Mouse (Mus musculus) midbrain, embryonic 12.5 days (tissue): ENCODE data around the gene Jup. TPM values are rescaled to one million over a fixed set of nuclear protein-coding genes. Genes with fewer than 3 reads are reported as not detected.

Experiments
- ATAC-seq: fragments of 200-750 bp; cut with Nextera tagmentation; 2 replicates; pipeline ENCODE4 v1.8.0; 2017; ENCODE audit warnings: low read depth, moderate TSS enrichment, moderate library complexity; ENCODE audit not compliant: low FRiP score
- H3K27ac ChIP-seq: fragments of 300-500 bp; sonication (generic); replicated peaks from 2 replicates; pipeline ENCODE4 v1.5.1; 2016; ENCODE audit warnings: mild to moderate bottlenecking
- H3K27me3 ChIP-seq: fragments of 300-500 bp; sonication (generic); 2 replicates; pipeline ENCODE4 v1.6.1; 2016; ENCODE audit warnings: mild to moderate bottlenecking
- H3K36me3 ChIP-seq: fragments of 300-500 bp; sonication (generic); 2 replicates; pipeline ENCODE4 v1.6.1; 2016
- H3K4me1 ChIP-seq: fragments of 300-500 bp; sonication (generic); 2 replicates; pipeline ENCODE4 v1.6.1; 2016
- H3K4me2 ChIP-seq: fragments of 300-500 bp; sonication (generic); replicated peaks from 2 replicates; pipeline ENCODE4 v1.6.1; 2016; ENCODE audit warnings: mild to moderate bottlenecking, moderate library complexity
- H3K4me3 ChIP-seq: fragments of 300-500 bp; sonication (generic); 2 replicates; pipeline ENCODE4 v1.5.1; 2016; ENCODE audit warnings: mild to moderate bottlenecking
- H3K9ac ChIP-seq: fragments of 300-500 bp; sonication (generic); replicated peaks from 2 replicates; pipeline ENCODE4 v1.6.1; 2016; ENCODE audit warnings: mild to moderate bottlenecking, moderate library complexity
- H3K9me3 ChIP-seq: fragments of 300-500 bp; sonication (generic); 2 replicates; pipeline ENCODE4 v1.6.1; 2016; ENCODE audit warnings: mild to moderate bottlenecking
- WGBS: fragments of 180-500 bp; shearing (Covaris S2); methylation state at CpG from one replicate; pipeline ENCODE4 v1.1.7; 2016; 5-methylcytosine and 5-hydroxymethylcytosine counted together
- polyA plus RNA-seq: library from polyadenylated mRNA; unstranded; fragments of >200 nt; fragmentation: Nextera tagmentation; extraction: Ambion mirVana; gene quantifications from 2 replicates; pipeline ENCODE4 v1.2.1, GENCODE M21; 2016

The Jup gene
- 46.4 and 53.8 TPM in 2 replicates for polyA plus RNA-seq

GRCm38 (mm10) chr11:100397600-100398389 is at the start of gene Jup:
Jup (minus strand) TSS chr11:100397763.
- Histone ChIP-seq H3K4me1 (peaks cover 25% of the 10 kb centered on the region), H3K27ac (peak within 1 kb of the TSS; percentile 56; the same call in 1 of the 2 replicates), H3K36me3 (no peaks in the 10 kb centered on the region), H3K9ac (peak within 1 kb of the TSS; percentile 78), H3K4me3 (peak within 1 kb of the TSS; percentile 64), H3K27me3 (peaks cover 41% of the 10 kb centered on the region), H3K4me2 (peak within 1 kb of the TSS; percentile 59), H3K9me3 (no peaks in the 10 kb centered on the region)
- peak; percentile 98 for ATAC-seq
- WGBS, result 2% methylated on average over 36 of the region's 37 CpGs

GRCm38 (mm10) chr11:100442625-100443024 is 45.1 kb upstream of the Jup start:
- H3K9me3 ChIP-seq, result no peaks in the 10 kb centered on the region
- H3K27me3 ChIP-seq, result no peaks in the 10 kb centered on the region
- no peak overlapping the region for H3K9ac ChIP-seq
- H3K36me3 ChIP-seq, result no peaks in the 10 kb centered on the region
- H3K27ac ChIP-seq, result no peak overlapping the region
- peaks cover 18% of the 10 kb centered on the region for H3K4me1 ChIP-seq
- H3K4me3 ChIP-seq, result no peak overlapping the region
- ATAC-seq, result no peak
- H3K4me2 ChIP-seq, result no peak overlapping the region
- WGBS, result 89% methylated on average over 6 of the region's 6 CpGs

DNA sequence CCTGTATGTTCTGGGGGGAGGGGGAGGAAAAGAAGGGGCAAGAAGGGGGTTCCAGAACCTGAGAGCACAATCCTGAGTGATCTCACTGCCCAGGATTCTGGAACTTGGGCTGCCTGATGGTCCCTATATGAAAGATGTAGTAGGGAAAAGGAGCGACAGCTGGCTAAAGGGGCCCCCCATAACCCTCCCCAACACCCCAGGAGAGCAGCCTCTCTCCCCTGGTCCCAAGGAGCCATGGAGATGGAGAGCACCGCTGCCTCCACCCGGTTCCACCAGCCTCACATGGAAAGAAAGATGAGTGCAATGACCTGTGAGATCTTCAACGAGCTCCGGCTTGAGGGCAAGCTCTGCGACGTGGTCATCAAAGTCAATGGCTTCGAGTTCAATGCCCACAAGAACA is 44.2 kb upstream of the Jup start, which contains the start of the genes Nt5c3b and Klhl10:
Gene Nt5c3b (minus strand): TSS at position 12 of the 400 bp plus-strand sequence.
Gene Klhl10 (plus strand): TSS at position 121 of the 400 bp plus-strand sequence.
- Histone ChIP-seq H3K9ac (peak within 1 kb of the TSS; percentile 90), H3K4me1 (peaks cover 18% of the 10 kb centered on the region), H3K36me3 (peaks cover 8% of the 10 kb centered on the region; the same call in 1 of the 2 replicates), H3K4me3 (peak within 1 kb of the TSS; percentile 72), H3K27me3 (no peaks in the 10 kb centered on the region), H3K9me3 (no peaks in the 10 kb centered on the region), H3K4me2 (peak within 1 kb of the TSS; percentile 89), H3K27ac (peak within 1 kb of the TSS; percentile 22; the same call in 1 of the 2 replicates)
- ATAC-seq, result no peak
- WGBS, result 89% methylated on average over 8 of the region's 8 CpGs

DNA sequence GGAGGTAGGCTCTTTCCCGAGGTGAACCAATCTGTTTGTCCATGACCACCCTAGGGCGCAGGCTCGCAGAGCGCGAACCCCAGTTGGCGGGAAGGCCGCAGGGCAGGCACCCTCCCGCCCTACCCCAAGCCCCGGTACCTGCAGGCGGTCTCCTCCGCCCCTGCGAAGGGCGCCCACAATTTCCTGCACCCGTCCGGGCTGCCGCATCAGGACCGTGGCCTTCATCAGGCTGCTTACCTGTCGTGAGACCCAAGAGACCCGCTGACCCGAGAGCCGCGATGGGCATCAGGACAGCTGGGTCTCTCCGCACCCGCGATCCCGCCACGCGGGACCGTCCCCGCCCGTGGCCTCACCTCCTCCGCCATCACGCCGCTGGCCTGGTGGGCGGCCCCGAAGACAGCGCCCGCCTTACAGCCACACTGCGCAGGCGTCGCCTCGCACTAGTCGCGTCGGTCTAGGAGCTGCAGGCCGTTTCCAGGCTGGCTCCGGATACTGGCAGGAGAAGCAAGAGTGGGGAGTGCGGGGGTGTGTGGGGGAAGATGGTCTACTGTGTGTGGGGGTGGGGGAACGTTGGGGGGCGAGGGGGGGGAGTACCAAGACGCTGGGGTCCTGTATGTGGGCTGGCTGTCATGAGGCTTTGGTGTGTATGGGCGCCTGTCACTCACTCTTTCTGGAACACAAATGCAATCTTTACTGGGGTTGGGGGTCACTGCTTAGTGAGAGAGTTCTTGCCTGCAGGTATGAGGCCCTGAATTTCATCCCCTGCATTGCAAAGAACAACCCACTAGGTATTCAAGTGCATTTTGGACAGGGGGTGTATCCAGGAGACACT is 43.3 kb upstream of the Jup start:
- WGBS, result 1% methylated on average over 52 of the region's 52 CpGs
- peak overlapping the region; percentile 22; the same call in 1 of the 2 replicates for H3K27ac ChIP-seq
- H3K9ac ChIP-seq, result peak overlapping the region; percentile 90

DNA sequence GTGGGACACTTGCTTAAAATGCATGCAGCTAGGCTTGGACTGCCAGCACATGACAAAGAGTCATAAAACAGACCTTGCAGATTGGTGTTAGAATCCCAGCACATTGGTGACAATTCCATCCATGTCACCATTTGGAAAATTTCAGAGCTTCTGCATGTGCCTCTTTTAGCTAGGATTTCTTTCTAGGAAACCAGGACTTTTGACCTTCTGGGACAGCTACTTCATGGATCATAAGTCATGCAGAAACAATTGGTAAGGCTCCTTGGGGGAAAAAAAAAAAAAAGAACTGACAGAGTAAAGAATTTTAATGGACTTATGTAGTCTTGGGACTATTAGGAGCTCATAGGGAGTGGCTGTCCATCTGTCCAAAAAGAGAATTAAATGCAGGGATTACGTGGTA is 40.3 kb upstream of the Jup start:
- Histone ChIP-seq H3K4me2 (no peak overlapping the region), H3K36me3 (peaks cover 27% of the 10 kb centered on the region), H3K9me3 (no peaks in the 10 kb centered on the region), H3K9ac (no peak overlapping the region), H3K4me1 (peaks cover 18% of the 10 kb centered on the region), H3K27me3 (no peaks in the 10 kb centered on the region), H3K27ac (no peak overlapping the region), H3K4me3 (no peak overlapping the region)
- WGBS, result 63% methylated on average over 1 of the region's 1 CpGs
- ATAC-seq, result no peak

More for the DNA sequence above, 43.3 kb upstream of the Jup start:
- Histone ChIP-seq H3K4me2 (peak overlapping the region; percentile 89), H3K36me3 (peaks cover 14% of the 10 kb centered on the region), H3K9me3 (no peaks in the 10 kb centered on the region), H3K4me1 (peaks cover 18% of the 10 kb centered on the region), H3K4me3 (peak overlapping the region; percentile 72), H3K27me3 (no peaks in the 10 kb centered on the region)
- peak; percentile 95 for ATAC-seq

DNA sequence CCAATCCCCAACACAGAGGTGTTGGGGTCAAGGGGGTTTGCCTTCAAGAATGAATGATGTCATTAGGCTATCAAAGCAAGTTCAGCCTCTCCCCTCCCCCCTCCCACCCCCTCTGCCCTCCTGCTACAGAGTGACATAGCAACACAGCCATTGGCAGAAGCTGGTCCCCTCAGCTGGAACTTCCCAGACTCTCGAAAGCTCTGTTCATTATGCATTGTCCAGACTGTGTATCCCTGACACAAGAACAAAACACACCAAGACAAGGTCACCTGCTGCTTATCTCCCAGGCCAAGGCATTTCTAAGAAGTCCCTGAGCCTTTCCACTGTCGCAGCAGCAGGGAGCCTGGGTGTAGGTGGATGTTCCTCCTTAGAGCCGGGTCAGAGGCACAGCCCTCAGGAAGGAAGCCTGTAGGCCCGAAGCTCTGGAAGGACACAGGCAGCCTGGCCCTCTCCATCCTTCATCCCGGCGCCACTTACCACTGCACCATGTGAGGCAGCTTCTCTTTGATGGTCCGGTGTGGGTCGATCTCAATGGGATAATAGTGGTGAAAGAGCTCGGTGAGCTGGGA is 38.2 kb upstream of the Jup start:
- H3K9ac ChIP-seq, result no peak overlapping the region
- peaks cover 11% of the 10 kb centered on the region; the same call in 1 of the 2 replicates for H3K4me1 ChIP-seq
- no peak overlapping the region for H3K4me2 ChIP-seq
- no peak overlapping the region for H3K27ac ChIP-seq
- 40% methylated on average over 9 of the region's 9 CpGs for WGBS
- ATAC-seq, result no peak
- no peaks in the 10 kb centered on the region for H3K27me3 ChIP-seq
- H3K36me3 ChIP-seq, result peaks cover 36% of the 10 kb centered on the region
- no peak overlapping the region for H3K4me3 ChIP-seq
- H3K9me3 ChIP-seq, result no peaks in the 10 kb centered on the region

GRCm38 (mm10) chr11:100432002-100432401 is 34.4 kb upstream of the Jup start:
- no peak overlapping the region for H3K9ac ChIP-seq
- H3K9me3 ChIP-seq, result no peaks in the 10 kb centered on the region
- 95% methylated on average over 5 of the region's 5 CpGs for WGBS
- no peak overlapping the region for H3K4me3 ChIP-seq
- H3K36me3 ChIP-seq, result peaks cover 47% of the 10 kb centered on the region
- no peaks in the 10 kb centered on the region for H3K4me1 ChIP-seq
- no peaks in the 10 kb centered on the region for H3K27me3 ChIP-seq
- no peak overlapping the region for H3K4me2 ChIP-seq
- no peak overlapping the region for H3K27ac ChIP-seq
- ATAC-seq, result no peak

- H3K4me3 ChIP-seq, result no peak overlapping the region
- H3K9ac ChIP-seq, result no peak overlapping the region
- H3K9me3 ChIP-seq, result no peaks in the 10 kb centered on the region
- H3K36me3 ChIP-seq, result peaks cover 33% of the 10 kb centered on the region
- 92% methylated on average over 7 of the region's 7 CpGs for WGBS
- H3K27me3 ChIP-seq, result no peaks in the 10 kb centered on the region
- no peak for ATAC-seq
- H3K4me2 ChIP-seq, result no peak overlapping the region
- peaks cover 5% of the 10 kb centered on the region; the same call in 1 of the 2 replicates for H3K4me1 ChIP-seq
- no peak overlapping the region for H3K27ac ChIP-seq
Observed at GRCm38 (mm10) chr11:100430052-100430451, 32.5 kb upstream of the Jup start.

DNA sequence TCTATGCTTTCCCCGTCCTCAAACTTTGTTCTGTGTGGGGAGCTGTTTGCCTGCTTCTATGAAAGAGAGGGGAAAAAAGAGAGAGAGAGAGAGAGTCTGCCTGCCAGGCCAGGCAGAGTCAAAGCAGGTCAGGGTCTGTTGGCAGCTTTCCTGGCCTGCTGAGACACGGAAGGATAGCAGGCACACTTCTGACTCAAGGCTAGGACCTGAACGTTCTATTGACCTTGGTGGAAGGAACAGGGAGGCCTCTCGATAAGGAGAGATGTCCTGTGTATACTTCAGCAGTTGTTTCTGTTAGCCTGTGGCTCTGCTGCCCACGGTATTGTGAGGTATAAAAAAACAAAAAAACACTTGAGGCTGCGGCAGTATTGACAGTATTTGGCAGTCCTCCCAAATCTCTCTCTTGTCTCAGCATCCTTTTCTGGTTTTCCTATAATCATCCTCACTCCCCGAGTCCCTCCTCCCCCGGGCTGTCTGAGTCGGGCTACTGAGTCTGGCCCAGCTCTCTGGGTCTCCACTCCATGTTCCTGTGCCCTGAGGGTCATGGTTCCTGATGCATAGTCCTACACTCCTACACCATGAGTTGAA is 31.1 kb upstream of the Jup start:
- Histone ChIP-seq H3K4me3 (no peak overlapping the region), H3K36me3 (peaks cover 33% of the 10 kb centered on the region), H3K4me1 (peaks cover 5% of the 10 kb centered on the region; the same call in 1 of the 2 replicates), H3K27ac (no peak overlapping the region), H3K27me3 (no peaks in the 10 kb centered on the region), H3K9ac (no peak overlapping the region), H3K4me2 (no peak overlapping the region), H3K9me3 (no peaks in the 10 kb centered on the region)
- 86% methylated on average over 9 of the region's 9 CpGs for WGBS
- no peak for ATAC-seq

- H3K4me1 ChIP-seq, result peaks cover 5% of the 10 kb centered on the region; the same call in 1 of the 2 replicates
Observed at GRCm38 (mm10) chr11:100426820-100427219, 29.3 kb upstream of the Jup start.

DNA sequence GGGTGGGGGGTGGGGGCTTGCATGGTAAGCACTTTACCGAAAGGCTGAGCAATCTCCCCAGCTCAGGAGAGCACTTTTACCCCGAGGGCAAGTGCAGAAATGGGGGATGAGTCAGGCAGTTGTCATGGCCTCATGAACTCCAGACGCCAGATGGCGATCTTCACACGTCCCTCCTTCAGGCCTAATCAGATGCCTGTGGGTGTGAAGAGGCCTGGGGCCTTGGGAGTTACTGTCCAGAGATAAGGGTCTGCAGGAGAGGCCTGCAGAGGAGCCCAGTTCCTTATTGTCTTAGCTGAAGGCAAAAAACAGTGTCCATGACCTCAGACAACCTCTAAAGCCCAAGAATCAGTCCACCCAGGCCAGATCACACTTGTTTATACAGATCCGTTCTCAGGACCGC is 28.3 kb upstream of the Jup start:
- peaks cover 17% of the 10 kb centered on the region for H3K36me3 ChIP-seq
- no peaks in the 10 kb centered on the region for H3K27me3 ChIP-seq
- H3K9ac ChIP-seq, result 0 out of 2 replicates have a peak overlapping the region, but pooled peaks have one; percentile 20
- H3K4me2 ChIP-seq, result no peak overlapping the region
- no peaks in the 10 kb centered on the region for H3K9me3 ChIP-seq
- 31% methylated on average over 7 of the region's 7 CpGs for WGBS
- H3K27ac ChIP-seq, result no peak overlapping the region; the same call in 1 of the 2 replicates
- H3K4me1 ChIP-seq, result peaks cover 5% of the 10 kb centered on the region; the same call in 1 of the 2 replicates
- no peak overlapping the region for H3K4me3 ChIP-seq
- ATAC-seq, result no peak

More at GRCm38 (mm10) chr11:100426820-100427219, 29.3 kb upstream of the Jup start:
- Histone ChIP-seq H3K36me3 (peaks cover 21% of the 10 kb centered on the region), H3K4me2 (no peak overlapping the region), H3K9me3 (no peaks in the 10 kb centered on the region), H3K9ac (no peak overlapping the region), H3K27me3 (no peaks in the 10 kb centered on the region), H3K4me3 (no peak overlapping the region), H3K27ac (no peak overlapping the region)
- ATAC-seq, result no peak
- WGBS, result 95% methylated on average over 3 of the region's 3 CpGs
